16 mouse cellular contexts compared by ENCODE assay signal in genomic region chr19:53256361-53256760, GRCm38 (mm10). TPM values are rescaled to one million over a fixed set of nuclear protein-coding genes. Genes with fewer than 3 reads are reported as not detected.
DNase-seq lines count a peak whose midpoint lies in the region; ATAC-seq and TF ChIP-seq lines count a peak whose summit lies in the region.
"Had no signal": no experiment of that assay in that cellular context is flagged by ENCODE, and none has a peak within 500 bp of the region (broad histone marks: within the 10 kb centered on the region; RNA-seq: fewer than 3 reads in every experiment).

No protein-coding gene starts in this region.

- H3K9ac ChIP-seq in heart, embryonic 14.5 days (ENCODE audit: low read length): no peak overlapping the region
- H3K9ac ChIP-seq: embryonic facial prominence, embryonic 15.5 days; neural tube, embryonic 13.5 days had no signal

- peak overlapping the region; percentile 89 for H3K27ac ChIP-seq in heart, embryonic 14.5 days (replicated peaks in 1 of 2; ENCODE audit: control insufficient read depth in 1 of 2, insufficient read depth in 1 of 2, low read depth in 2 of 2, low read length in 2 of 2)
- H3K27ac ChIP-seq in testis, adult 2 months (ENCODE audit: control insufficient read depth, insufficient read depth, low read depth, low read length): peak overlapping the region; percentile 22; the same call in 1 of the 2 replicates
- H3K27ac ChIP-seq in small intestine, adult 2 months (ENCODE audit: insufficient read depth, low read depth, low read length): peak overlapping the region; percentile 84
- H3K27ac ChIP-seq: embryonic facial prominence, embryonic 15.5 days; neural tube, embryonic 13.5 days had no signal

- intact Hi-C loops in heart, postnatal 25 days (cut with DNase I): no loop called here
- intact Hi-C loops in left cerebral cortex, postnatal 4 days (cut with DNase I): no loop called here

- peaks cover 6% of the 10 kb centered on the region; the same call in 1 of the 2 replicates for H3K9me3 ChIP-seq in heart, embryonic 14.5 days (ENCODE audit: control insufficient read depth, low read length)
- H3K9me3 ChIP-seq: embryonic facial prominence, embryonic 15.5 days; neural tube, embryonic 13.5 days had no signal

- H3K4me2 ChIP-seq in heart, embryonic 14.5 days (ENCODE audit: low read length): no peak overlapping the region
- H3K4me2 ChIP-seq: embryonic facial prominence, embryonic 15.5 days; neural tube, embryonic 13.5 days had no signal

- H3K27me3 ChIP-seq in heart, embryonic 14.5 days (ENCODE audit: control insufficient read depth, insufficient read depth, low read length): no peaks in the 10 kb centered on the region
- H3K27me3 ChIP-seq in testis, adult 2 months (ENCODE audit: control insufficient read depth, insufficient read depth, low read length): no peaks in the 10 kb centered on the region
- H3K27me3 ChIP-seq in small intestine, adult 2 months (ENCODE audit: control insufficient read depth, insufficient read depth, low read length): no peaks in the 10 kb centered on the region
- H3K27me3 ChIP-seq: embryonic facial prominence, embryonic 15.5 days; neural tube, embryonic 13.5 days had no signal

- no peak for DNase-seq in heart, postnatal 25 days (ENCODE audit: low spot score)
- DNase-seq in testis, postnatal 10 days (ENCODE audit: low spot score): no peak
- peak; percentile 54 for DNase-seq in liver
- no peak for DNase-seq in frontal cortex, postnatal 36 days (ENCODE audit: low spot score in 2 of 2)
- DNase-seq in left cerebral cortex, postnatal 4 days: no peak
- DNase-seq: embryo, embryonic 11 days; kidney, postnatal 4 days; lung, postnatal 14 days; right cerebral cortex, postnatal 25 days; thymus, postnatal 4 days had no signal

- peaks cover 5% of the 10 kb centered on the region; the same call in 1 of the 2 replicates for H3K36me3 ChIP-seq in heart, embryonic 14.5 days (ENCODE audit: control insufficient read depth, insufficient read depth, low read length)
- no peaks in the 10 kb centered on the region for H3K36me3 ChIP-seq in testis, adult 2 months (ENCODE audit: control insufficient read depth, insufficient read depth, low read length)
- H3K36me3 ChIP-seq in small intestine, adult 2 months (ENCODE audit: control insufficient read depth, insufficient read depth, low read length): no peaks in the 10 kb centered on the region
- H3K36me3 ChIP-seq: embryonic facial prominence, embryonic 15.5 days; neural tube, embryonic 13.5 days had no signal

- peaks cover 21 to 25% of the 10 kb centered on the region in 2 experiments for H3K4me1 ChIP-seq in heart, embryonic 14.5 days (ENCODE audit: control insufficient read depth in 2 of 2, insufficient read depth in 2 of 2, low read length in 2 of 2)
- H3K4me1 ChIP-seq in testis, adult 2 months (ENCODE audit: control insufficient read depth, insufficient read depth, low read length): no peaks in the 10 kb centered on the region
- H3K4me1 ChIP-seq in small intestine, adult 2 months (ENCODE audit: control insufficient read depth, insufficient read depth, insufficient read length, low read length): peaks cover 40% of the 10 kb centered on the region
- H3K4me1 ChIP-seq: embryonic facial prominence, embryonic 15.5 days; neural tube, embryonic 13.5 days had no signal

- no peak overlapping the region for H3K4me3 ChIP-seq in heart, embryonic 14.5 days (ENCODE audit: control insufficient read depth in 1 of 2, insufficient read depth in 1 of 2, low read depth in 1 of 2, low read length in 2 of 2)
- no peak overlapping the region for H3K4me3 ChIP-seq in testis, adult 2 months (ENCODE audit: control insufficient read depth, low read depth, low read length)
- H3K4me3 ChIP-seq in small intestine, adult 2 months (ENCODE audit: low read depth, low read length): no peak overlapping the region
- H3K4me3 ChIP-seq: embryonic facial prominence, embryonic 15.5 days; neural tube, embryonic 13.5 days had no signal

- WGBS in heart, embryonic 14.5 days: 84% methylated on average over 8 of the region's 8 CpGs
- 89% methylated on average over 8 of the region's 8 CpGs for WGBS in small intestine, adult 2 months

- TF ChIP-seq POLR2A in testis, adult 2 months (IDR thresholded peaks at IDR 0.05; ENCODE audit: control insufficient read depth, low read depth, low read length): no peak
- no peak for TF ChIP-seq POLR2A in small intestine, adult 2 months (IDR thresholded peaks at IDR 0.05; ENCODE audit: low read depth, low read length)

- TF ChIP-seq CTCF in testis, adult 2 months (IDR thresholded peaks at IDR 0.05; ENCODE audit: control insufficient read depth, insufficient read depth, insufficient replicate concordance, low read depth, low read length): no peak
- no peak for TF ChIP-seq CTCF in small intestine, adult 2 months (IDR thresholded peaks at IDR 0.05; ENCODE audit: extremely low read depth, insufficient read length, insufficient replicate concordance, low read depth, low read length)

- ATAC-seq in heart, embryonic 14.5 days (ENCODE audit: insufficient number of reproducible peaks, insufficient read depth, low FRiP score, low read depth): no peak
- ATAC-seq: forebrain, embryonic 14.5 days had no signal

RNA-seq across cellular contexts. Expression of gene Mxi1, which starts 54.0 kb away (rescaled TPM):
- 46.0 and 49.7 TPM in 2 replicates for polyA plus RNA-seq in heart, embryonic 14.5 days (2014; fragmentation: Nextera tagmentation; extraction: Ambion mirVana)
- 10 to 100 TPM; 41.8 to 44.4 TPM for total RNA-seq in heart, postnatal 25 days (2021)
- polyA plus RNA-seq in testis, adult 2 months (2012; rRNA removed): 54.8 and 55.6 TPM in 2 replicates
- 30.7 and 66.0 TPM in 2 replicates for polyA plus RNA-seq in small intestine, adult 2 months (2012; rRNA removed)
- 10 to 100 TPM; 32.5 to 34.7 TPM for total RNA-seq in left cerebral cortex, postnatal 4 days (2021)

Comparison
In these comparisons a context has a peak if more than half of its experiments do, and no peak if none do; other contexts are left out.
1. H3K27ac ChIP-seq: peak in every context shown above with its lines; median percentile 89 in heart, embryonic 14.5 days; 84 in small intestine, adult 2 months; 22 in testis, adult 2 months.